Mouse (Mus musculus) embryo, embryonic 9.5 days (tissue): ENCODE data around the gene Smndc1.
A peak's percentile ranks its signal among the peaks of the same experiment; 100 is the strongest.

Experiments
- DNase-seq: peaks from one replicate; pipeline ENCODE4 v3.0.0-alpha.2; 2017; ENCODE audit errors: extremely low spot score

Smndc1 gene

GRCm38 (mm10) chr19:53343174-53343881 lies 47.0 kb downstream of the Smndc1 start:
- DNase-seq: no peak

- no peak for DNase-seq
Measured at GRCm38 (mm10) chr19:53340423-53340822, 50.0 kb downstream of the Smndc1 start.

- DNase-seq: no peak
Measured at GRCm38 (mm10) chr19:53335241-53335640, 55.1 kb downstream of the Smndc1 start.

GRCm38 (mm10) chr19:53333730-53334129 lies 56.6 kb downstream of the Smndc1 start:
- no peak for DNase-seq

DNA sequence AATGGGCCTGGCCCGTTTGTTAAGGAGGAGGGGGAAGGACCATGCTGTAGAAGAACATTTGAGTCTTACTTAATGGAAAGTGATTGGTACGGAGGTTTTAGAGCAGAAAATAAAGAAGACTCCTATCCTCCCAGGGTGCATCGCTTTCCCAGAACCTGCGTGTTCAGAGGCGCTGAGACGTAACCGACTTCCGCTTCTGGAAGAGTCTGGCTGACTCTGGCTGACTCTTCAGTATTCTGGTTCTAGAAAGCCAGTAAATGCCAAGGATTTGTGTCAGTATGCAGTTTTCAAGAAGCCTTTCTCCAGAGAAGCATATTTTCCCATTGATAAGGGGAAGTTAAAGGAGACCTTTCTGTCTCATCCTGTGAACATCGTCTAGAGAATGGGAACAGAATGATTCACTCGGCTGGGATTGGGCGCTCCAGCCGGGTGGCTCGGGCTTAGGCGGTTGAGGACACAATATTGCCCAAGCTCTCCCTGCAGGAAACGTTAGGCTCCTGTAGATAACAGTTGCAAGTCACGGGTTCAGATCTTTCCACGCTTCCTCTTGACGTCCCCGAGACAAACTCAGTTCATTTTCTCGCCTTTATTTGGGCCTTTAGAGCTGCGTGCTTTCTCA lies 58.4 kb downstream of the Smndc1 start:
- no peak for DNase-seq

DNA sequence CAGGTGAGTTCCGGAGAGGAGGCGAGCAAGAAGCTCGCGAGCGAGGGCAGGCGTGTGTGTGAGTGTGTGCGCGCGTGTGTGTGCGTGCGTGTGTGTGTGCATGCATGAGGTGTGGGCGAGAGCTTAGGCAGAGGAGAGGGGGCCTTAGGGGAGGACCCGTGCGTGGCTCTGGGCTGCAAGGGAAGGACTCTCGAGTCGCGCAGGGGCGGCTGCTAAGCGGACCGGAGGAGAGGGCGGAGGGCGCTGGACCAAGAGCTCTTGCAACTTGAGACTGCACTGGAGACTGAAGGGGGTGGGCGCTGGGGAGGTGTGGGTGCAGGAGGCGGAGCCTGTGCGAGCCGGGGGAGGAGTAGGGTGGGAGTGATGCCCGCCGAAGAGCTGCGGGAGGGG lies 60.4 kb downstream of the Smndc1 start:
- DNase-seq: peak; percentile 86
